Mouse (Mus musculus) heart, postnatal 14 days (tissue): ENCODE results near the gene Hmox1. TPM values are rescaled to one million over a fixed set of nuclear protein-coding genes. Genes with fewer than 3 reads are reported as not detected.

ENCODE experiments used
- DNase-seq, 2 experiments: peaks; one replicate each; pipeline ENCODE4 v3.0.0; 2021 to 2022
- intact Hi-C: fragments of 180-260 bp; cut with DNase I; formaldehyde crosslinking; loops from one replicate; pipeline ENCODE4 v1.15.1; 2025
- total RNA-seq, 2 experiments: library from RNA; stranded (reverse); gene quantifications; 2 replicates each; pipeline ENCODE4 v1.2.3; 2021

Gene Hmox1
- total RNA-seq, 2 experiments from 2014 or later: 13.6 to 15.0 TPM

- intact Hi-C loops: no loop called here
Observed at GRCm38 (mm10) chr8:75087127-75087526, 6.3 kb upstream of the Hmox1 start.

GRCm38 (mm10) chr8:75088989-75089881 lies 4.2 kb upstream of the Hmox1 start:
- intact Hi-C loops: no loop called here
- peak; percentile 70 to 84 for DNase-seq

More at GRCm38 (mm10) chr8:75087127-75087526, 6.3 kb upstream of the Hmox1 start:
- DNase-seq: no peak

- DNase-seq: no peak
- intact Hi-C loops: no loop called here
Observed at GRCm38 (mm10) chr8:75090781-75091365, 2.5 kb upstream of the Hmox1 start.

GRCm38 (mm10) chr8:75102956-75103355 lies 9.5 kb downstream of the Hmox1 start:
- DNase-seq: no peak
- intact Hi-C loops: no loop called here

- intact Hi-C loops: no loop called here
- no peak for DNase-seq
Observed at GRCm38 (mm10) chr8:75103376-75103878, 10.0 kb downstream of the Hmox1 start.

GRCm38 (mm10) chr8:75108527-75109235 lies 15.3 kb downstream of the Hmox1 start:
- peak; percentile 86 for DNase-seq
- intact Hi-C loops: loop anchor here (1.0 kb wide), 2 partner anchors 14 to 37 kb away; no protein-coding TSS in a partner anchor

GRCm38 (mm10) chr8:75109236-75109967 lies 16.0 kb downstream of the Hmox1 start, which contains the start of gene Mcm5:
Gene Mcm5, plus strand, starts transcription at chr8:75109569.
- intact Hi-C loops: no loop called here
- peak; percentile 97 to 99 for DNase-seq

- DNase-seq: no peak
- intact Hi-C loops: no loop called here
Observed at GRCm38 (mm10) chr8:75110093-75110492, 16.7 kb downstream of the Hmox1 start.

GRCm38 (mm10) chr8:75118505-75118904 lies 25.1 kb downstream of the Hmox1 start:
- DNase-seq: no peak
- intact Hi-C loops: no loop called here

GRCm38 (mm10) chr8:75119287-75119686 lies 25.9 kb downstream of the Hmox1 start:
- intact Hi-C loops: no loop called here
- DNase-seq: no peak

- DNase-seq: no peak
- intact Hi-C loops: no loop called here
Observed at GRCm38 (mm10) chr8:75119747-75120146, 26.3 kb downstream of the Hmox1 start.

GRCm38 (mm10) chr8:75127406-75127805 lies 34.0 kb downstream of the Hmox1 start:
- DNase-seq: no peak
- intact Hi-C loops: no loop called here

- intact Hi-C loops: loop anchor here (1.0 kb wide), 2 partner anchors 86 to 140 kb away; no protein-coding TSS in a partner anchor
- DNase-seq: peak; percentile 63 to 73
Observed at GRCm38 (mm10) chr8:75132485-75132884, 39.1 kb downstream of the Hmox1 start.

GRCm38 (mm10) chr8:75133399-75133798 lies 40.0 kb downstream of the Hmox1 start:
- intact Hi-C loops: no loop called here
- no peak for DNase-seq

- DNase-seq: peak; percentile 75 to 80
- intact Hi-C loops: no loop called here
Observed at GRCm38 (mm10) chr8:75134603-75135391, 41.4 kb downstream of the Hmox1 start.

GRCm38 (mm10) chr8:75135756-75136155 lies 42.3 kb downstream of the Hmox1 start:
- intact Hi-C loops: no loop called here
- DNase-seq: no peak

- intact Hi-C loops: no loop called here
- DNase-seq: no peak
Observed at GRCm38 (mm10) chr8:75136256-75136655, 42.8 kb downstream of the Hmox1 start.

GRCm38 (mm10) chr8:75137536-75137935 lies 44.1 kb downstream of the Hmox1 start:
- DNase-seq: no peak
- intact Hi-C loops: no loop called here
